In the genomic region with DNA sequence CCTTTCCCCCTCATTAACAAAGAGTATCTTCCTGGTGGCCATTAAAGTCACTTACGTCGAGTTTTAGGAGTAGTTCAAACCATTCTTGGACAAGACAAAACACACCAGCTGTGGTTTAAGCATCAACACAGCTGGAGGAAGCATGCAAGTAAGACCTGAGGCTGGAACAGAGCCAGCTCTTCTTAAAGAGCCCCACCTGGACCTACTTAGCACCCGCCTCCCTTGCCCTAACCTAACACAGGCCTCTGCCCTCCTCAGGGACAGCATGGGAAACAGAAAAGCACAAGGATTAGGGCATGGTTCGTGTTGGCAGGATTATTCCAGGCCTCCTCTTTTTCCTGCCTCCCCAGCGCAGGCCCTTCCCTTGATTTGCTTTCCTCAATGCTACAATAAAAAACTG, we compare ENCODE assay signal across 22 mouse cellular contexts.
DNase-seq lines count a peak whose midpoint lies in the region; ATAC-seq lines count a peak whose summit lies in the region.
"Had no signal": no experiment of that assay in that cellular context is flagged by ENCODE, and none has a peak within 500 bp of the region (broad histone marks: within the 10 kb centered on the region; RNA-seq: fewer than 3 reads in every experiment).

No protein-coding gene starts in this region.

- WGBS in embryonic facial prominence, embryonic 10.5 days: 60% methylated on average over 5 of the region's 5 CpGs

- ATAC-seq in inflammation-experienced regulatory T-cells, adult 6 months: no peak
- ATAC-seq: CD4-positive, CD25-positive, alpha-beta regulatory T cell, adult 4 months; forebrain, embryonic 16.5 days; hindbrain, embryonic 16.5 days had no signal

- DNase-seq in embryo, embryonic 10.5 days (ENCODE audit: low spot score): peak; percentile 24
- no peak for DNase-seq in embryo, embryonic 9.5 days (ENCODE audit: extremely low spot score)
- peak; percentile 32 for DNase-seq in embryonic facial prominence, embryonic 10.5 days (ENCODE audit: low spot score)
- DNase-seq in forelimb bud, embryonic 11.5 days (ENCODE audit: low read depth, low spot score): peak; percentile 66
- DNase-seq in mesoderm, embryonic 11.5 days (ENCODE audit: low read depth, low spot score): peak; percentile 13
- no peak for DNase-seq in frontal cortex, postnatal 25 days (ENCODE audit: low spot score in 2 of 2)
- DNase-seq: adrenal gland, postnatal 10 days; B cell, adult 2 months; cerebellum, adult 11 months; cerebellum, adult 8-10 months; cerebellum, postnatal 14 days; gastrocnemius, adult 2 months; gastrocnemius, postnatal 25 days; heart, postnatal 4 days had no signal

- no peaks in the 10 kb centered on the region for H3K9me3 ChIP-seq in embryonic facial prominence, embryonic 10.5 days
- H3K9me3 ChIP-seq: forebrain, embryonic 12.5 days; heart, embryonic 13.5 days; hindbrain, embryonic 12.5 days had no signal

- H3K36me3 ChIP-seq in embryonic facial prominence, embryonic 10.5 days (replicated peaks): no peaks in the 10 kb centered on the region
- H3K36me3 ChIP-seq: forebrain, embryonic 12.5 days; G1E; heart, embryonic 13.5 days; hindbrain, embryonic 12.5 days had no signal

- H3K4me1 ChIP-seq in embryonic facial prominence, embryonic 10.5 days: peaks cover 5% of the 10 kb centered on the region; the same call in 1 of the 2 replicates
- H3K4me1 ChIP-seq: heart, embryonic 13.5 days had no signal

- H3K4me3 ChIP-seq in embryonic facial prominence, embryonic 10.5 days: no peak overlapping the region
- H3K4me3 ChIP-seq: forebrain, embryonic 12.5 days; gastrocnemius, adult 2 months; heart, embryonic 13.5 days; hindbrain, embryonic 12.5 days had no signal

- H3K27me3 ChIP-seq in embryonic facial prominence, embryonic 10.5 days (replicated peaks; ENCODE audit: low read depth, poor library complexity, severe bottlenecking): no peaks in the 10 kb centered on the region
- H3K27me3 ChIP-seq: forebrain, embryonic 12.5 days; heart, embryonic 13.5 days; hindbrain, embryonic 12.5 days had no signal

- no peak overlapping the region for H3K27ac ChIP-seq in embryonic facial prominence, embryonic 10.5 days (replicated peaks)
- H3K27ac ChIP-seq: forebrain, embryonic 12.5 days; gastrocnemius, adult 2 months; heart, embryonic 13.5 days; hindbrain, embryonic 12.5 days had no signal

Comparison
In these comparisons a context has a peak if more than half of its experiments do, and no peak if none do; other contexts are left out.
1. DNase-seq: peak in embryo, embryonic 10.5 days (single experiment), embryonic facial prominence, embryonic 10.5 days (single experiment), forelimb bud, embryonic 11.5 days (single experiment) and mesoderm, embryonic 11.5 days (single experiment); none in embryo, embryonic 9.5 days (single experiment) and frontal cortex, postnatal 25 days (0 of 2).